Mouse (Mus musculus): ENCODE data around the gene Uhrf1. TPM values are rescaled to one million over a fixed set of nuclear protein-coding genes. Genes with fewer than 3 reads are reported as not detected.

The Uhrf1 gene
- polyA plus RNA-seq, 1 experiment = 109 TPM

DNA sequence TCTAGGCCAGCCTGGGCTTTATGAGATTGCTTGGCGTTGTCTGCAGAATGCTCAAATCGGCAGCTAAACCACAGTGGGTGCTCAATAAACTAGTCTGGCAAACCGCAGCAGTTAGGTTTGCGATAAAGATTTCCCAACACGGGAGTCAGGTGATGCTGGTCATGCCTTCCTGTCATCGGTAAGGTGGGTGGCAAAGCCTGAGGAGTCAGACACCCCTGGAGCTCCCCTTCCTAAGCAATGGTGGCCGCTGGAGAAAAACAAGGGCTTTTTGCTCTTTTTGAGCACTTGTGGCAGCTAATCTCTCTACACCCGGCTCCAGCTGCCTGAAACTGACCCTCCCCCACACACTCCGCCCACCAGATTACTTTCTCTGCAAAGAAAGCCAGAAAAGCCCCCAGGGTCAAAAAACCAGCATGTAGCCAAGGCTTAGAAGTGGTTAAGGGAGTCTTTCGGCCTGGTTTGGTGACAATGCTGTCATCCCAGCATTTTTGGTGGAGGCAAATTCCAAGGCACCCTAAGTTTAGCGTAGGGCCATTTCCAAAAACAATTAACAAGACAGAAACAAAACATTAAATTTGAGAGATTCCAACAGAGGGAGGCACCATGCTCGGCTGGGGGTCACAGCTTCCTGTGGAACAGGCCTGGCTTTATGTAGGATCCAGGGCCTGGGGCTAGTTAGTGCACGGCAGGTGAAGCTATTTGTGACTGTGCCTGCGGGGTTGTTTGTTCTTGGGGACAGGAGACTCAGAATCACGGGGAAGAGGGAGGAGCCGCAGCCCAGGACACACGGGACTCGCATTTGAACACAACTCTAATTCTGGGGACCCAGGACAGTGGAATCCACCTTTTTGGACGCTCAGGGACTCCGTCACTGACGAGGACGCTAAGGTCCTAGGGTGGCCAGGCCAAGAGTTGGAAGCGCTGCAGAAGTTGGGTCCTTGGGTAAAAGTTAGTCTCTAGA is 13.5 kb upstream of the Uhrf1 start:
- 10% methylated on average over 23 of the region's 23 CpGs for WGBS
- Histone ChIP-seq H3K27ac (ENCODE audit: control insufficient read depth, insufficient read depth, low read depth, low read length, poor library complexity) (peak overlapping the region; percentile 88), H3K4me1 (ENCODE audit: control insufficient read depth, insufficient read depth, low read length) (peaks cover 9% of the 10 kb centered on the region), H3K4me3 (replicated peaks; ENCODE audit: control insufficient read depth, low read depth, low read length) (peak overlapping the region; percentile 73)
- no peak for TF ChIP-seq CTCF (IDR thresholded peaks at IDR 0.05; ENCODE audit: control insufficient read depth, insufficient read depth, low read length)
- TF ChIP-seq POLR2A (IDR thresholded peaks at IDR 0.05; ENCODE audit: borderline replicate concordance, control insufficient read depth, low read depth, low read length) = no peak

DNA sequence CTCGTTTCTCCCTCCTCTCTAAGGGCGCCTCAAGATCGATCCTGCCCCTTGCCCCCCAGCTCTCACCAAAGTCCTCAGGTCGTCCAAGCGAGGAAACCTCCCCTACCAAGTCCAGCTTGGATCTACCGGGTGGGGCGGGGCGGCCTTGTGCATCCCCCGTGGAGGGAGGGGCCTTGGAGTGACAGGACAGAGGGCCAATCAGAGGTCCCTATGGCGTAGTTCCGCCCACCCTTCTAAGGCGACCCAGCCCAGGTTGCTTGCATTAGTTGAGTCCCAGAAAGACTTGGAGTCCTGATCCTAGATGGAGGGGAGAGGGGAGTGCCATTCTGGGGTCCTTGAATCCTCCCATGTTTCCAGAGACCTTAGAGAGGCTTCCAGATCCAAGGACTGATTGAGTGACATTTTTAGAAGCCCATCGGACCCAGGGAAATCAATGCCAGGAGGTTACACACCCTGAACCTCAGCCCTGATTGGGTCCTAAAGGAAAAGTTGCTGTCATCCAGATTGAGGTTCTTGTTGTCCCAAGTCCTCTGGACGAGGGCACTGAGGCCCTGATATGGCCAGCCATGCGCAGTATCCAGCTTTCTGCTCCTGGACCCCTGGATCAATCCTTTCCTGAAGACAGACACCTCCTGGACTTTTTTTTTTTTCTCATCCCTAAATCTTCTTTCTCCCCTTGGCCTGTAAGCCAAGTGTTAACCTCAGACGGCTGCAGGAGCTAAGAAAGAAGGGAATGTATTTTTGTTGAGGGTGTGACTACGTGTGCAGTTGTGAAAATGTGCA is 12.5 kb upstream of the Uhrf1 start:
- 5% methylated on average over 17 of the region's 17 CpGs for WGBS
- Histone ChIP-seq H3K27ac (ENCODE audit: control insufficient read depth, insufficient read depth, low read depth, low read length, poor library complexity) (peak overlapping the region; percentile 88), H3K4me1 (ENCODE audit: control insufficient read depth, insufficient read depth, low read length) (peaks cover 9% of the 10 kb centered on the region), H3K4me3 (replicated peaks; ENCODE audit: control insufficient read depth, low read depth, low read length) (peak overlapping the region; percentile 73)
- TF ChIP-seq POLR2A (IDR thresholded peaks at IDR 0.05; ENCODE audit: borderline replicate concordance, control insufficient read depth, low read depth, low read length) = peak; percentile 44; the same call in 1 of the 2 replicates
- TF ChIP-seq CTCF (IDR thresholded peaks at IDR 0.05; ENCODE audit: control insufficient read depth, insufficient read depth, low read length) = no peak

DNA sequence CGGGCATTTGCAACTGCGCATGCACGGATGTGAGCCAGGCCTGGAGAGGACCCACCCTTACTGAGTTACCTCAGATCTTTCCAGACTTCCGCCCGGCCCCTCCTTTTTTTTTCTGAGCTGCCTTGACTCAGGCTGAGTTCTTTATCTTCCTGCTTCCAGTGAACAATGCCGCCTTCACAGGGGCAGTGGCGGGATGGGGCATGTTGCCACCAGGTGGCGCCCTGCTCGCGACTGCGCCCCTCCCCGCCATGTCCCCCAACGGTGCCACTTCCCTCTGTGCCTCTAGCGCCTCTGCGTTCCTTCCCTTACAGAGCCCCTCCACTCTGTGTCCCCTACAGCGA is 12.0 kb upstream of the Uhrf1 start:
- Histone ChIP-seq H3K4me1 (ENCODE audit: control insufficient read depth, insufficient read depth, low read length) (peaks cover 9% of the 10 kb centered on the region), H3K4me3 (replicated peaks; ENCODE audit: control insufficient read depth, low read depth, low read length) (peak overlapping the region; percentile 73), H3K27ac (ENCODE audit: control insufficient read depth, insufficient read depth, low read depth, low read length, poor library complexity) (peak overlapping the region; percentile 88)
- 2% methylated on average over 16 of the region's 16 CpGs for WGBS
- TF ChIP-seq CTCF (IDR thresholded peaks at IDR 0.05; ENCODE audit: control insufficient read depth, insufficient read depth, low read length) (peak; percentile 91), POLR2A (IDR thresholded peaks at IDR 0.05; ENCODE audit: borderline replicate concordance, control insufficient read depth, low read depth, low read length) (peak; percentile 52; the same call in 1 of the 2 replicates)

DNA sequence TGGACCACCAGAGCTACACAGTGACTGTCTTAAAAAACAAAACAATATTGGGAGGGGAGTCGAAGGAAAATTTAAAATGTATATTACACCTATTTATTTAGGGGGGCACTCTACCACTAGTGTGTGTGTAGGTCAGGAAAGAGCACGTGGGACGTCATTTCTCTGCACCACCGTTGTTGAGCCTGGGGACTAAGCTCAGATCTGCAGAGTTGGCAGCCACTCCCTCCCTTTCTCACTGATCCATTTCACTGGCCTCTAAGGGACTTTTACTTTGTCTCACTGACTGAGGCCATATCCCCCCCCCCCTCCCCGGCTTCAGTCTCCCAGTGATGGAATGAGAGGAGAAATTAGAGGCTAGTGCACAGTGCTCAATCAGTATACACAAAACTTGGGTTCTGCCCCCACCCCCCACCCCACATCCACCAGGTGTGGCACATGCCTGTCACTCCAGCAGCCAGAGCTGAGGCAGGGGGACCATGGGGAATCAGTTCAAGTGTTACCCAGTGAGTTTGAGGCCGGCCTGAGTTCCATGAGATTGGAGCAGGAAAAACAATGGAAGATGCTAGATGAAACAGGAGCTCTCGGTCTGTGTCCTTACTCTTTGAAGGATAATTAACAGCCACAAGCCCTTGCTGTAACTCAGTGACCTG is 11.2 kb upstream of the Uhrf1 start:
- peaks cover 9% of the 10 kb centered on the region for H3K4me1 ChIP-seq (ENCODE audit: control insufficient read depth, insufficient read depth, low read length)
- peak overlapping the region; percentile 45; the same call in 1 of the 2 replicates for H3K27ac ChIP-seq (ENCODE audit: control insufficient read depth, insufficient read depth, low read depth, low read length, poor library complexity)
- TF ChIP-seq CTCF (IDR thresholded peaks at IDR 0.05; ENCODE audit: control insufficient read depth, insufficient read depth, low read length) (no peak), POLR2A (IDR thresholded peaks at IDR 0.05; ENCODE audit: borderline replicate concordance, control insufficient read depth, low read depth, low read length) (no peak)
- 78% methylated on average over 7 of the region's 7 CpGs for WGBS
- H3K4me3 ChIP-seq (replicated peaks; ENCODE audit: control insufficient read depth, low read depth, low read length) = no peak overlapping the region

DNA sequence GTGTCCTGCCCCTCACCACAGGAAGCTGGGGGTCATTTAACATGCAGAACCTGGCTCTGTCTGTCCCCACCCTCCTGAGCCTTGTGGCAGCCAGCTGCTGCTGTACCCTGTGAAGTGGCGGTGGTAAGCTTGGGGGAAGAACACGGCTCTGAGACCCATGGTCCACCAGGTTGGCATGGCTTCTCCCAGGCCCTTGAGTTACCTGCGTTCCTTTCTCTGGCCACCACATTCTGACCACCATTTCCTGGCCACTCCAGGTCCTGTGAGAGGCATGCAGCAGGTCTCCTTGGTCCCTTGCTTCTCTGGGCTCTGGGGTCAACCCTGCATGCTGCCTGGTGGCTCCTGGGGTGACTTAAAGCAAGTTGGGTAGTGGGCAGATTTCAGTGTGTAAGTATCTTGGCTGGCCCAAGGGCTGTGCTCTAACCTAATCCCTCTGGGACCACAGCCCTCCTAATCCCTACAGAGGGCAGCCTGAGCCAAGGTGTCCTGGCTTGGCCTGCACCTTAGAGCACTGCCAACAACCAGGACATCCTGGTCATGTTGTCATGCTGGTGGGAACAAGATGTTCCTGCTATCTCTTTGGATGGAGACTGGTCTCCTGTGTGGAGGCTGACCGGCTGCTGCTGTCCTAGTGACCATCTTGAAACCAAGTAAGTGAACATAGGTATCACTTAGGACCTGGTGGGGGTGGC is 10.4 kb upstream of the Uhrf1 start, which contains the start of gene Plin3:
Gene Plin3, minus strand, starts transcription at position 343 of the 692 bp plus-strand sequence.
- Histone ChIP-seq H3K4me3 (replicated peaks; ENCODE audit: control insufficient read depth, low read depth, low read length) (no peak within 1 kb of the TSS), H3K27ac (ENCODE audit: control insufficient read depth, insufficient read depth, low read depth, low read length, poor library complexity) (peak within 1 kb of the TSS; percentile 45), H3K4me1 (ENCODE audit: control insufficient read depth, insufficient read depth, low read length) (peaks cover 9% of the 10 kb centered on the region)
- 66% methylated on average over 4 of the region's 4 CpGs for WGBS
- TF ChIP-seq CTCF (IDR thresholded peaks at IDR 0.05; ENCODE audit: control insufficient read depth, insufficient read depth, low read length) (no peak), POLR2A (IDR thresholded peaks at IDR 0.05; ENCODE audit: borderline replicate concordance, control insufficient read depth, low read depth, low read length) (no peak)

DNA sequence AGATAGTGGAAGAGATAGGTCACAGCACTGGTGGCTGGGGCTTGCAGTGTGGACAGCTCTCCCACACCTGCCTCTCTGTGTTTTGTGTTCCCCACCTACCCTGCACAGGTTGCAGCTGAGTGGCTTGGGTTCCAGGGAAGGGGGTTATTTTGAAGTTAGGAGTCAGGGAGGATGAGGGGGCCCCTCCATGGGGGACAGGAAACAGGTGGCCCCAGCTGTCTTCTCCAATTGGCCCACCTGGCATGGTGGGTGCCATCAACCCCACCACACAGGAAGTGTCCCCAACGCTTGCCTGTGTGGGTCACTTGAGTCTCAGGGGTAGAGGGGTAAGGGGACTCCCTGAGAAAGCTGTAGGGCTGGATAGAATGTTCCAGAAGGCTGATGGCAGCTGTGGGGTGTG is 9.8 kb upstream of the Uhrf1 start:
- WGBS = 18% methylated on average over 1 of the region's 1 CpGs
- no peak overlapping the region; the same call in 1 of the 2 replicates for H3K27ac ChIP-seq (ENCODE audit: control insufficient read depth, insufficient read depth, low read depth, low read length, poor library complexity)

DNA sequence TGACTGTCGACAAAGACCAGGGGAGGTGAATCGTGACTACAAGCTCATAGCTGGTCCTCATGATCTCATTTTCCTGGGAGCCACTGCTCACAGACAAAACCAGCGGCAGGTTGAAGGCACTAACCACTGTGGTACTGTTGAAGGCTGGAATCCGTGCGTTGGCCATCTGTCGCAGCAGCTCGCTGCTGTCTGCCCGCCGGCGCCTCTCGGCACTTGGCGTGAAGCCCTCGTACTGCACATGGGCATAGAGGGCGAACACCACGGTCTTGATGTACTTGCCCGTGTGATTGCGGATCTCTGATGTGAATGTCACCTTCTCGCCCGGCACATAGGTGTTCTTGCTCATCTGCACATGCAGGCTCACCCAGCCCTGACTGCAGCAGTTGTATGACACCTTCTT is 8.9 kb upstream of the Uhrf1 start:
- 91% methylated on average over 19 of the region's 19 CpGs for WGBS

More for the DNA sequence above, 9.8 kb upstream of the Uhrf1 start:
- TF ChIP-seq POLR2A (IDR thresholded peaks at IDR 0.05; ENCODE audit: borderline replicate concordance, control insufficient read depth, low read depth, low read length) (no peak), CTCF (IDR thresholded peaks at IDR 0.05; ENCODE audit: control insufficient read depth, insufficient read depth, low read length) (no peak)
- peaks cover 8% of the 10 kb centered on the region for H3K4me1 ChIP-seq (ENCODE audit: control insufficient read depth, insufficient read depth, low read length)
- H3K4me3 ChIP-seq (replicated peaks; ENCODE audit: control insufficient read depth, low read depth, low read length) = no peak overlapping the region

More for the DNA sequence above, 8.9 kb upstream of the Uhrf1 start:
- Histone ChIP-seq H3K27ac (ENCODE audit: control insufficient read depth, insufficient read depth, low read depth, low read length, poor library complexity) (no peak overlapping the region), H3K4me3 (replicated peaks; ENCODE audit: control insufficient read depth, low read depth, low read length) (no peak overlapping the region), H3K4me1 (ENCODE audit: control insufficient read depth, insufficient read depth, low read length) (peaks cover 6% of the 10 kb centered on the region)
- TF ChIP-seq CTCF (IDR thresholded peaks at IDR 0.05; ENCODE audit: control insufficient read depth, insufficient read depth, low read length) (no peak), POLR2A (IDR thresholded peaks at IDR 0.05; ENCODE audit: borderline replicate concordance, control insufficient read depth, low read depth, low read length) (no peak)
